Mouse (Mus musculus) E14TG2a.4 (cell line): ENCODE results near the gene Cobll1.

Experiments
- CTCF ChIP-seq: conservative IDR thresholded peaks from 2 replicates; pipeline ENCODE4 v1.5.1; 2014; ENCODE audit warnings: low read length
- NANOG ChIP-seq: IDR thresholded peaks from 2 replicates; pipeline ENCODE4 v1.6.1; 2014; ENCODE audit warnings: borderline replicate concordance, low read length, mixed read lengths
- POU5F1 ChIP-seq: IDR thresholded peaks from 2 replicates; pipeline ENCODE4 v1.6.1; 2014; ENCODE audit warnings: low read length, borderline replicate concordance

GRCm38 (mm10) chr2:65288696-65289095 is 49.5 kb upstream of the Cobll1 start:
- TF ChIP-seq CTCF (no peak), NANOG (no peak), POU5F1 (no peak)
